Mouse (Mus musculus) intestine, postnatal 0 days (tissue): ENCODE data around the gene Sh2b1. TPM values are rescaled to one million over a fixed set of nuclear protein-coding genes. Genes with fewer than 3 reads are reported as not detected.

Experiments
- ATAC-seq: fragments of 200-750 bp; cut with Nextera tagmentation; 2 replicates; pipeline ENCODE4 v1.8.0; 2017; ENCODE audit warnings: mild to moderate bottlenecking, moderate TSS enrichment, moderate library complexity
- H3K27ac ChIP-seq: fragments of 300-500 bp; sonication (generic); 2 replicates; pipeline ENCODE4 v1.5.1; 2014; ENCODE audit warnings: mild to moderate bottlenecking, low read depth, low read length, moderate library complexity
- H3K27me3 ChIP-seq: fragments of 300-500 bp; sonication (generic); replicated peaks from 2 replicates; pipeline ENCODE4 v1.6.1; 2014; ENCODE audit warnings: low read length, mixed read lengths; ENCODE audit not compliant: control insufficient read depth, insufficient read depth
- H3K36me3 ChIP-seq: fragments of 300-500 bp; sonication (generic); 2 replicates; pipeline ENCODE4 v1.6.1; 2014; ENCODE audit warnings: mild to moderate bottlenecking, moderate library complexity; ENCODE audit not compliant: control insufficient read depth, insufficient read depth
- H3K4me1 ChIP-seq: fragments of 300-500 bp; sonication (generic); replicated peaks from 2 replicates; pipeline ENCODE4 v1.6.1; 2014; ENCODE audit warnings: antibody characterized with exemption, low read length, mixed read lengths; ENCODE audit not compliant: control insufficient read depth, insufficient read depth
- H3K4me2 ChIP-seq: fragments of 300-500 bp; sonication (generic); replicated peaks from 2 replicates; pipeline ENCODE4 v1.6.1; 2014; ENCODE audit warnings: low read depth, mild to moderate bottlenecking, moderate library complexity
- H3K4me3 ChIP-seq: fragments of 300-500 bp; sonication (generic); 2 replicates; pipeline ENCODE4 v1.5.1; 2014; ENCODE audit warnings: low read depth, low read length
- H3K9ac ChIP-seq: fragments of 300-500 bp; sonication (generic); 2 replicates; pipeline ENCODE4 v1.6.1; 2014; ENCODE audit warnings: mild to moderate bottlenecking, low read depth, low read length
- H3K9me3 ChIP-seq: fragments of 300-500 bp; sonication (generic); 2 replicates; pipeline ENCODE4 v1.6.1; 2016; ENCODE audit warnings: mixed run types; ENCODE audit not compliant: control insufficient read depth
- CTCF ChIP-seq: sonication (generic); IDR thresholded peaks from 2 replicates; pipeline ENCODE4 v1.5.1; 2016; ENCODE audit warnings: low read depth, mild to moderate bottlenecking, control low read depth, antibody characterized with exemption, moderate library complexity
- WGBS: fragments of 180-500 bp; shearing (Covaris S2); extraction: QIAGEN DNeasy Blood & Tissue Kit; methylation state at CpG from one replicate; pipeline ENCODE4 v1.1.7; 2014; 5-methylcytosine and 5-hydroxymethylcytosine counted together
- polyA plus RNA-seq: library from polyadenylated mRNA; unstranded; fragments of >200 nt; fragmentation: Nextera tagmentation; extraction: Ambion mirVana; gene quantifications from 2 replicates; pipeline ENCODE4 v1.2.1, GENCODE M21; 2015

The Sh2b1 gene
- polyA plus RNA-seq, 1 experiment from 2014 or later: 23.8 TPM

- no peak overlapping the region for H3K4me2 ChIP-seq
- no peak overlapping the region for H3K4me3 ChIP-seq
- H3K9me3 ChIP-seq: no peaks in the 10 kb centered on the region
- WGBS: 71% methylated on average over 5 of the region's 5 CpGs
- H3K36me3 ChIP-seq: peaks cover 50% of the 10 kb centered on the region
- TF ChIP-seq CTCF: no peak
- no peak for ATAC-seq
- H3K4me1 ChIP-seq: no peaks in the 10 kb centered on the region
- no peak overlapping the region for H3K27ac ChIP-seq
- H3K9ac ChIP-seq: no peak overlapping the region
- no peaks in the 10 kb centered on the region for H3K27me3 ChIP-seq
Measured at GRCm38 (mm10) chr7:126466707-126467106, 8.5 kb downstream of the Sh2b1 start.

- Histone ChIP-seq H3K36me3 (peaks cover 44% of the 10 kb centered on the region), H3K27me3 (no peaks in the 10 kb centered on the region), H3K4me1 (no peaks in the 10 kb centered on the region), H3K4me2 (no peak overlapping the region), H3K4me3 (no peak overlapping the region), H3K27ac (no peak overlapping the region), H3K9me3 (no peaks in the 10 kb centered on the region), H3K9ac (no peak overlapping the region)
- no peak for TF ChIP-seq CTCF
- no peak for ATAC-seq
- 70% methylated on average over 9 of the region's 9 CpGs for WGBS
Measured at GRCm38 (mm10) chr7:126466116-126466515, 9.1 kb downstream of the Sh2b1 start.

DNA sequence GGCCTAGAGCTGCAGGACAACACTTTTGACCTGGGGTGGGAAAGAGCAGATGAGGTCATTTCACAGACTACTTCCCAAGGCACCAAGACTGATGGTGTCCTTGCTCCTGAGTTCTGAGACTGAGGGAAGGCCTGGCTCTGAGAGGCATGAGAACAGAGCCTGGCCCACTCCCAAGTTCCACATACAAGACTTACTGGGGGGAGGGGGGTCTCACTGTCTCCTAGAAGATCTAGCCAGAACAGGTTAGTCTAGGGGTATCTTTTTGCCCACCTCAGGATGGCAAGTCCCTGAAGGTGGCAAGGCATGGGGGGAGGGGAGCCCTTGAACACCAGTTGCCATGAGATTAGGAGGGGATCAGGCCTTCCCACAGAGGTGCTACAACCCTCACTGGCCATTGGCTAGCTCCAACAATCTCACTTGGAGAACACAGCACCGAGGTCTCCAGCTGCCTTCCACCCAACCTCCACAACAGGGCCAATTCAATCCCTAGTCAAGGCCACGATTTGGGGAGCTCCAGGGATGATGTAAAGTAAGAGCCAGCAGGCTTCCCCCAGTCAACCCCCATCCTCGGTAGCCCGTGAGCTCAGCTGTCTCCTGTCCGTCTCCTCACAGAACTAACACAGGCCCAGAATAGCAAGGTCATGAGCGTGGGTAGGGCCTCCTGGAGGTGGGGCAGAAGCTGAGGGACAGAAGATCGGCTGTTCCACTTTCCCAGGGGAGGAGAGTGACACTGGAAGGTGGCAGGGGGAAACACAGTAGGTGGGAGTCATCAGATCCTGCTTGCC is 9.8 kb downstream of the Sh2b1 start:
- H3K4me3 ChIP-seq: no peak overlapping the region
- no peaks in the 10 kb centered on the region for H3K27me3 ChIP-seq
- H3K4me2 ChIP-seq: no peak overlapping the region
- WGBS: 28% methylated on average over 7 of the region's 7 CpGs
- H3K9ac ChIP-seq: no peak overlapping the region
- no peaks in the 10 kb centered on the region for H3K4me1 ChIP-seq
- H3K9me3 ChIP-seq: no peaks in the 10 kb centered on the region
- peaks cover 39% of the 10 kb centered on the region for H3K36me3 ChIP-seq
- no peak for ATAC-seq
- no peak overlapping the region for H3K27ac ChIP-seq
- TF ChIP-seq CTCF: no peak

DNA sequence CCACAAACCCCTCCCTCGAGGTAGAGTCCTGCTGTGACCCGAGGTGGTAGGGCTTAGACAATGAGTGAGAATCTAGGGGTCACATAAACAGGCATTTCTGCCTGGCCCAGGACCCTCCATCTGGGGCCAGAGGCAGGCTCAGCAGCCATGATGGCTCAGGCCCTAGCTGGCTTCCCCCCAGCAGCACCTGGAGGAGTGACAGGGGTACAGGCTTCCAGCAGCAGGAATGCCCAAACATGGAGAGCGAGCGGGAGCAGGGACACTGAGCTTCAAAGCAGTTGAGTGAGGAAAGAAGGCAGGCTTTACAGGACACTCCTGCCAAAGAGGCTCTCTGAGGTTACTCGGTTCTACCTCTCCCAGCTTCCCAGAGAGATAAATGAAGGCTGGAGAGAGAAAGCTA is 10.4 kb downstream of the Sh2b1 start:
- H3K4me3 ChIP-seq: no peak overlapping the region
- no peaks in the 10 kb centered on the region for H3K9me3 ChIP-seq
- H3K4me1 ChIP-seq: no peaks in the 10 kb centered on the region
- no peak overlapping the region for H3K9ac ChIP-seq
- whole genome bisulfite sequencing: 42% methylated on average over 5 of the region's 5 CpGs
- no peaks in the 10 kb centered on the region for H3K27me3 ChIP-seq
- H3K4me2 ChIP-seq: no peak overlapping the region
- TF ChIP-seq CTCF: no peak
- H3K36me3 ChIP-seq: peaks cover 33% of the 10 kb centered on the region
- ATAC-seq: no peak
- no peak overlapping the region for H3K27ac ChIP-seq

DNA sequence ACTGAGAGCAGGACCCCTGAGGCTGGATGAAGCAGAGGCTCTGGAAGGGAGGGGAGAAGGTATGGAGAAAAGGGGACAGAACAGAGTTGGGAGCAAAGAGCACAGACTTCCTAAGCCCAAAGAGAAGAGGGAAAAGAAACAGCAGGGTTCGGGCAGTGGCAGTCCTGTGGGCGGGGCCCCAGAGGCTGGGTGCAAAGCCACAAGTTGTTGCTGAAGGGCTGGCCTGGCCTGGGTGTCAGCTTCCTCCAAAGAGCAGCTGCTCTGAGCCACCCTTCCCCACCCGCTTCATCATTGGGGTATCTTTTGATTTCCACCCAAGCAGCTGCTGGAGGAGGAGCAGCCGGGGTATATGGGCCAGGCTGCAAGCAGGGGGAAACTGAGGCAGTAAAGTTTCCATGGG is 11.1 kb downstream of the Sh2b1 start:
- TF ChIP-seq CTCF: no peak
- H3K4me2 ChIP-seq: no peak overlapping the region
- H3K27ac ChIP-seq: no peak overlapping the region
- H3K4me1 ChIP-seq: no peaks in the 10 kb centered on the region
- H3K36me3 ChIP-seq: peaks cover 27% of the 10 kb centered on the region
- H3K9me3 ChIP-seq: no peaks in the 10 kb centered on the region
- H3K9ac ChIP-seq: no peak overlapping the region
- H3K27me3 ChIP-seq: no peaks in the 10 kb centered on the region
- ATAC-seq: no peak
- no peak overlapping the region for H3K4me3 ChIP-seq
- WGBS: 64% methylated on average over 4 of the region's 4 CpGs

DNA sequence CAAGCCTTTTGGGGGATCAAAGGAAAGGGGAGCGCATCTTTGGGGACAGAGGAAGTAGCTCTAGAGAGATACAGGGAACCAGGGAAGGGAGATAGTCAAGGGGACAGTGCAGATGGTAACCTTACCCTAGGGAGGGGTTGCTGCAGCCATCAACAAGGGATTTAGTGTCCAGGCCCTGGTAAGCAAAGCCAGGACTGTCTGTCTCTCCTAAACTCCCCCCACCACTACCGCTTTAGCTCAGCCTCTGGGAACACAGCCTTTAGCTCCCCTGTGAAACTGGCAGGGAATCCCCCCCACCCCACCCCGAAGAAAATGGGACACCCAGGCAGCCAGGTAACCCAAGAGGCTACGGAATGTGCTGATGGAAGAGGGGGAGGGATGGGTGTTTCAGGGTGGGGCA is 11.7 kb downstream of the Sh2b1 start:
- whole genome bisulfite sequencing: 66% methylated on average over 4 of the region's 4 CpGs
- TF ChIP-seq CTCF: no peak
- Histone ChIP-seq H3K36me3 (peaks cover 21% of the 10 kb centered on the region), H3K4me2 (no peak overlapping the region), H3K4me3 (no peak overlapping the region), H3K4me1 (no peaks in the 10 kb centered on the region), H3K27me3 (no peaks in the 10 kb centered on the region), H3K9me3 (no peaks in the 10 kb centered on the region), H3K9ac (no peak overlapping the region), H3K27ac (no peak overlapping the region)
- ATAC-seq: no peak
